Mouse (Mus musculus): ENCODE data around the gene Hrg. TPM values are rescaled to one million over a fixed set of nuclear protein-coding genes. Genes with fewer than 3 reads are reported as not detected.
"Not testable (repeated sequence)": the region's sequence is repeated elsewhere in the genome, so short reads cannot be mapped to it uniquely, and the experiment has no call there.

The Hrg gene
- total RNA-seq, 2 experiments from 2014 or later, result not detected

DNA sequence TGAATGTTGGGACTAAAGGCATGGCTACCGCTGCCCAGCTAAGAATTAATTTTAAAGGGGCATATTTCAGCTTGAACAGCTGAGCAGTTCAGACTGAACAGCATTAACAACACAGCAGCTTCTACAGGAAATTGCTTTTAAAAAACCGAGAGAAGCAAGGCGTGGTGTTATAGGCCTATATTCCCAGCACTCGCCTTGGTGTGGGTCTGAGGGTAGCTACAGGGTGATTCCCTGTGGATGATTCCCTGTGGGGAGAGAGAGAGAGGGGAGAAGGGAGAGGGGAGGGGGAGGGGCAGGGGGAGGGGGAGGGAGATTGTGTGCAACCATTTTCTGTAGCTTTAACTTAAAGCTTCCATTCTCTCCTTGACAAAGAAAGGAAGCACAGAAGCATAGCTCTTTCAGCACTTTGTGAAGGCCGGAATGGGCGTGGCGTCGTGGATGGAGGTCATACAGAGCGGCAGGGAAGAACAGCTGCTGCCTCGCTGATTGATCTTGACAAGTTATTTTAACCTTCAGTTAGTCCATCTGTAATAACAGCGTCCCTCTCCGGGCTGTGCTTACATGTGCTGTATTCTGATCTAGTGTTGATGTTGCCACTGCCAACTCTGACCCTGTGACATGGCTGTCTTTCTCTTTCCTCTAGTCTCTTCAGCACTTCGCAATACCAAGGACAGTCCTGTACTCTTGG, 4.7 kb downstream of the Hrg start:
- ATAC-seq (replicated peaks; ENCODE audit: low FRiP score, poor library complexity, severe bottlenecking), result no peak

DNA sequence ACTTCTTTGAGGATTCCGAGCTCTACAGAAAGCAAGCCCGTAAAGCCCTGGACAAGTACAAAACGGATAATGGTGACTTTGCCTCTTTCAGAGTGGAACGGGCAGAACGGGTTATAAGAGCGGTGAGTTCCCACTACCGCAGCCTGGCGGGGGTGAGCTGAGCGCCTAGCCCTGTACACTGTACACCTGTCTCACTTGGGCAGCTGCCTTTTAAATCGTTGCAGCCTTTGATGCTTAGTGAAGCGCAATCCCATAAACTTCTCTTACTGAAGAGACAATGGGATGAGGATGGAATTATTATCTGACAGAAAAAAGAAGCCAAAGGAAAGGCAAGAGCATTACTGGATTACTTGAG, 5.2 kb downstream of the Hrg start:
- no peak for ATAC-seq (replicated peaks; ENCODE audit: low FRiP score, poor library complexity, severe bottlenecking)

DNA sequence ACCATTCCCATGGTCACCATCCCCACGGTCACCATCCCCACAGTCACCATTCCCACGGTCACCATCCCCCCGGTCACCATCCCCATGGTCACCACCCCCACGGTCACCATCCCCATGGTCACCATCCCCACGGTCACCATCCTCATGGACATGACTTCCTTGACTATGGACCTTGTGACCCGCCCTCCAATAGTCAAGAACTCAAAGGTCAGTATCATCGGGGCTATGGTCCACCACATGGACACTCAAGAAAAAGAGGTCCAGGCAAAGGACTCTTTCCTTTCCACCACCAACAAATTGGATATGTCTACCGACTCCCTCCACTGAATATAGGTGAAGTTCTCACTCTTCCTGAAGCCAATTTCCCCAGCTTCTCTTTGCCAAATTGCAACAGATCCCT, 10.2 kb downstream of the Hrg start:
- no peak for ATAC-seq (replicated peaks; ENCODE audit: low FRiP score, poor library complexity, severe bottlenecking)

DNA sequence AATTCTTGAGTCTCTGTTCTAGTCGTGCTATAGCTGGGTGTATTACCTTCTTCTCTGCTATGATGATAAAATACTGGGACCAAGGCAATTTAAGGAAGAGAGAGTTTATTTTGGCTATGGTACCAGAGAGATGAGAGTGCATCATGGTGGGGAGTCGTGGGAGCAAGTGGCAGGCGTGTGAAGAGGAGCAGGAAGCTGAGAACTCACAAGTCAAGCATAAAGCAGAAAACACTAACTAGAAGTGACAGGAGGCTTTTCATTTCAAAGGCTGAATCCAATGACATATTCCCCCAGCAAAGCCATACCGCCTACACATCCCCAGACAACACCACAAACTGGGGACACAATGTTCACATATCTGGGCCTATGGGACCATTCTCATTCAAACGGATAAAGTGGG, 11.4 kb downstream of the Hrg start:
- ATAC-seq (replicated peaks; ENCODE audit: low FRiP score, poor library complexity, severe bottlenecking), result no peak

DNA sequence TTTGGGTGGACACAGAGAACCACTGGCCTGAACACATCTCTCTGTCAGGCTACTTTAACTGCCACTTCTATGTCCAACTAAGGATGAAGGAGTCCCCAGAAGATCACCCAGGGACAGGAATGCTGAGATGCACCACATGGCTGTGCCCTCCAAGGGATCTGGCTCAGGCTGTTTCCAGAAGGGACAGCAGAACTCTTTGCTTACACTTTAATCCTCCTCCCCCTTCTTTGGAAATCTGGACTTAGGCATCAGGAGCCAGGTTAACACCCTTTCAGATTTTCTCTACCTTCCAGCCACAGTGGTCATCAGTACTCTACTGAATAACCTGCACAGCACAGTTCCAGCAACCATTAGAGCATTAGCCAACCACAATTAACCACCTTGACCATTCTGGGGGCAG, 12.4 kb downstream of the Hrg start:
- ATAC-seq (replicated peaks; ENCODE audit: low FRiP score, poor library complexity, severe bottlenecking), result no peak

DNA sequence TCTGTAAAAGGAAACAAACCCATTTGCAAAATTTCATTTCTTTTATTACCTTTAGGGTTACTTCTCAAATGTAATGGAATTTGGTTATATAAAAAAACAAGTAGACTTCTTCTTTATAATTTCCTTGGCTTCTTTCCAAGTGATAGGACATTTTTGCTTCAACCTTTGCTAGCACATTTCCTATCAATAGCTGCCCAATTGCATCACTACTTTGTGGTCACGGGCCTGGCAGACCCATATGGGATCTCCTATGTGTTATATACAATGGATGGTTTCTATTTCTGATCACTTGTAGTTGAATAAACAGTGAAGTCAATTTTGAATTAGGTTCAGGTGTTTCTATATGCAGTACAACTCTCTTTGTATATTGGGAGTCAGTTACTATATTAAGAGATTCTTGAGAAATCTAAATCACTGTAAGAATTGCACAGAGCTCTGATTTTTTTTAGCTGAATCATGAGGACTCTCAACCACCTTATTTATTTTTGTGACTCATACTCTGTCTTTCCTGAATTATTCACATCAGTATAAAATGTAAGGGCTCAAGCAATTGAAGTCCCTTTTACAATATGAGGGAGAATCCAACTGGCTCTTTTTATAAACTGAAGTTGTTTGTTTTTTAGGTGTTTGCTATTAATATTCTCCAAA, 16.6 kb downstream of the Hrg start:
- ATAC-seq (replicated peaks; ENCODE audit: low FRiP score, poor library complexity, severe bottlenecking), result no peak

DNA sequence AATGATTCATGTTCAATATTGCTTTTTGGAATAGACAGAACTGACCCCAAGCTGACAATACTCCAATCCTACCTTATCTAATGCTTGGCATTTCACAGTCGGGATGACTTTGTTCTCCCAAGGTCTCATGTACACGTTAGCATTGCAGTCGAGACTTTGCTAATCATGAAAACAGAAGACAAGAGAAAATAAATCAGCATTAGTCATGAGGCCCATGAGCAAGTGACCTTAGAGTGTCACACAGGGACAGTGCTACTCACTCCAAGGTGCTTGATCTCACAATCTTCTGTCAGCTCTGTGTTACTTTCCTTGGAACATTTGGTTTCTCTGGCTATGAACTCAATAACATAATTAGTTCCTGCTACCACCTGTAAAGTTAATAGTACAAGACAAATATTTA, 46.1 kb downstream of the Hrg start:
- ATAC-seq (replicated peaks; ENCODE audit: low FRiP score, poor library complexity, severe bottlenecking), result not testable (repeated sequence)

Other genes with a start within 250 kb of the Hrg start
- gene Crygs, start 139.5 kb upstream of the Hrg start, total RNA-seq (2015; ENCODE audit: low replicate concordance), result not detected in 2 replicates
- not detected in 2 replicates for gene Crygs, start 139.5 kb upstream of the Hrg start, total RNA-seq (2017; ENCODE audit: low replicate concordance)
- 86.1 and 90.5 TPM in 2 replicates for gene Tbccd1, start 93.4 kb upstream of the Hrg start, total RNA-seq (2015; ENCODE audit: low replicate concordance)
- gene Tbccd1, start 93.4 kb upstream of the Hrg start, total RNA-seq (2017; ENCODE audit: low replicate concordance), result 99.1 and 105 TPM in 2 replicates
- 91.4 and 105 TPM in 2 replicates for gene Dnajb11, start 93.2 kb upstream of the Hrg start, total RNA-seq (2015; ENCODE audit: low replicate concordance)
- 118 and 144 TPM in 2 replicates for gene Dnajb11, start 93.2 kb upstream of the Hrg start, total RNA-seq (2017; ENCODE audit: low replicate concordance)
- gene Ahsg, start 59.8 kb upstream of the Hrg start, total RNA-seq (2015; ENCODE audit: low replicate concordance), result not detected in 2 replicates
- not detected in 2 replicates for gene Ahsg, start 59.8 kb upstream of the Hrg start, total RNA-seq (2017; ENCODE audit: low replicate concordance)
- not detected in 2 replicates for gene Fetub, start 32.7 kb upstream of the Hrg start, total RNA-seq (2015; ENCODE audit: low replicate concordance)
- gene Fetub, start 32.7 kb upstream of the Hrg start, total RNA-seq (2017; ENCODE audit: low replicate concordance), result not detected in 2 replicates
- not detected in 2 replicates for gene Kng2, start 78.4 kb downstream of the Hrg start, total RNA-seq (2015; ENCODE audit: low replicate concordance)
- gene Kng2, start 78.4 kb downstream of the Hrg start, total RNA-seq (2017; ENCODE audit: low replicate concordance), result 2.6 TPM in 1 of 2 replicates, not detected in the other
- 0.72 and 3.4 TPM in 2 replicates for gene Kng1, start 106.8 kb downstream of the Hrg start, total RNA-seq (2015; ENCODE audit: low replicate concordance)
- not detected in 2 replicates for gene Kng1, start 106.8 kb downstream of the Hrg start, total RNA-seq (2017; ENCODE audit: low replicate concordance)
- 140 and 151 TPM in 2 replicates for gene Eif4a2, start 156.4 kb downstream of the Hrg start, total RNA-seq (2015; ENCODE audit: low replicate concordance)
- 189 and 232 TPM in 2 replicates for gene Eif4a2, start 156.4 kb downstream of the Hrg start, total RNA-seq (2017; ENCODE audit: low replicate concordance)
- 98.4 and 133 TPM in 2 replicates for gene Rfc4, start 176.7 kb downstream of the Hrg start, total RNA-seq (2015; ENCODE audit: low replicate concordance)
- gene Rfc4, start 176.7 kb downstream of the Hrg start, total RNA-seq (2017; ENCODE audit: low replicate concordance), result 32.8 and 50.6 TPM in 2 replicates
- 12.2 TPM in 1 of 2 replicates, not detected in the other for gene Adipoq, start 195.5 kb downstream of the Hrg start, total RNA-seq (2015; ENCODE audit: low replicate concordance)
- 0.51 TPM in 1 of 2 replicates, not detected in the other for gene Adipoq, start 195.5 kb downstream of the Hrg start, total RNA-seq (2017; ENCODE audit: low replicate concordance)

Measured in erythroid progenitor cell, adult 5-6 weeks (primary cell).